Mouse (Mus musculus): ENCODE measurements around the gene Fbln1.

GRCm38 (mm10) chr15:85156198-85156597, 49.6 kb upstream of the Fbln1 start:
- no peak for TF ChIP-seq POLR2A (IDR thresholded peaks at IDR 0.05; ENCODE audit: insufficient read depth, low read depth, low read length)
- TF ChIP-seq CTCF (IDR thresholded peaks at IDR 0.05; ENCODE audit: insufficient read depth, low read depth, low read length), result no peak

All from olfactory bulb, adult 2 months (tissue).